Mouse (Mus musculus) heart, adult 2 months (tissue): ENCODE measurements at regions not wholly inside any gene's neighbourhood (a gene's known extent, or its start where the extent isn't known, plus 50 kb on each side); places are given as distances from the start of the nearest gene placed in this dataset.

Experiments used
- CTCF ChIP-seq: fragments of 200-600 bp; IDR thresholded peaks from 2 replicates; pipeline ENCODE4 v1.8.1; 2022; ENCODE audit warnings: antibody characterized with exemption, mild to moderate bottlenecking, moderate library complexity
- EP300 ChIP-seq: fragments of 200-500 bp; IDR thresholded peaks from 2 replicates; pipeline ENCODE4 v1.6.1; 2011; ENCODE audit warnings: low read depth, low read length, control low read depth; ENCODE audit not compliant: insufficient read depth
- POLR2A ChIP-seq: fragments of 200-500 bp; IDR thresholded peaks from 2 replicates; pipeline ENCODE4 v1.6.1; 2011; ENCODE audit warnings: mild to moderate bottlenecking, low read depth, low read length, control low read depth; ENCODE audit not compliant: insufficient read depth

GRCm38 (mm10) chr8:77828079-77828478 is 103.8 kb upstream of the Ednra start:
- no peak for TF ChIP-seq CTCF
- TF ChIP-seq POLR2A, result no peak
- no peak for TF ChIP-seq EP300
